Mouse (Mus musculus): ENCODE results near the gene Mrrf. TPM values are rescaled to one million over a fixed set of nuclear protein-coding genes. Genes with fewer than 3 reads are reported as not detected.

Gene Mrrf
- polyA plus RNA-seq, 1 experiment from 2014 or later: 38.6 TPM

Other genes starting within 250 kb of the Mrrf start
- gene Ttll11, start 156.5 kb upstream of the Mrrf start, polyA plus RNA-seq (2015; fragmentation: Nextera tagmentation; extraction: Ambion mirVana): 0.80 and 0.94 TPM in 2 replicates
- gene Ndufa8, start 87.0 kb upstream of the Mrrf start, polyA plus RNA-seq (2015; fragmentation: Nextera tagmentation; extraction: Ambion mirVana): 553 and 578 TPM in 2 replicates
- gene Morn5, start 86.9 kb upstream of the Mrrf start, polyA plus RNA-seq (2015; fragmentation: Nextera tagmentation; extraction: Ambion mirVana): 0.42 and 0.87 TPM in 2 replicates
- gene Lhx6, start 31.0 kb upstream of the Mrrf start, polyA plus RNA-seq (2015; fragmentation: Nextera tagmentation; extraction: Ambion mirVana): 1.3 and 1.8 TPM in 2 replicates
- 66.1 and 69.5 TPM in 2 replicates for gene Rbm18, start 384 bp downstream of the Mrrf start, polyA plus RNA-seq (2015; fragmentation: Nextera tagmentation; extraction: Ambion mirVana)
- 21.9 and 26.2 TPM in 2 replicates for gene Ptgs1, start 94.0 kb downstream of the Mrrf start, polyA plus RNA-seq (2015; fragmentation: Nextera tagmentation; extraction: Ambion mirVana)
- not detected in 2 replicates for gene Olfr338, start 237.1 kb downstream of the Mrrf start, polyA plus RNA-seq (2015; fragmentation: Nextera tagmentation; extraction: Ambion mirVana)

All from heart, embryonic 16.5 days (tissue).